Mouse (Mus musculus): ENCODE results near the gene Dram1. TPM values are rescaled to one million over a fixed set of nuclear protein-coding genes. Genes with fewer than 3 reads are reported as not detected.

The Dram1 gene
- polyA plus RNA-seq, 1 experiment from 2014 or later: 0.64 TPM

DNA sequence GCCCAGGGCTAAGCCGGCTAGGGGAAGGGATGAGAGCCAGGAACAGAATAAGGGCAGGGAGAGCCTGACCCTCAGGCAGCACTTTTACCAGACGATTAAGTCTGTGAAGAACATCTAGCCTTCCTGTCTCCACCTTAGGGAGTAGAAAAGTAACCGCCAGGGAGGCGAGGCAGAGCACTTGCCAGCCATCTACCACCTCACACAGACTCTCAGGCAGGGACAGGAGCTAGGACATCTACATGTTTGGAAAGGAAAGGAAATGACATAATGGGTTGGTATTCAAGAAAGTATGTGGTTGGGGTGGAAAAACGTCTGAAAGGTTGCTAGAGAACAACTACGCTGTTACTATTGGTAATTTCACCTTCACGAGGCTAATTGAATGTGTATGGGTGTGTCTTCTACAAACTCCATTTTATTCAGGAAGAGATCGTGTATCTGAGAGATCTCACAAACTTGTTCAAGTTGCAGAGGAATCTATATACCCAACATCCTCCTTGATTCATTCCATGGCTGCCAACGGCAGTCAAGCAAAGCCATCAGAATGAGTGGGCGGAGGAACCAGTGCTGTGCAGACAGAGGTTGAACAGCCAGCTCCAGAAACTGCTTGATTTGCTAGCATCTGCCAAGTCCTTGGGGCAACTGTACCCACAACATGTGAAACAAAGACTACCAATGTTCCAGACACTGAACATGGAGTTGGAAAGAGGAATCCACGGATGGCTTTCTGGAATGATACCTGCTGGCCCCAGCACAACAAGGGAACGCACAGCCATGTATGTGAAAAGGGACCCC lies 32.2 kb downstream of the Dram1 start:
- H3K27ac ChIP-seq (ENCODE audit: low read depth, low read length): no peak overlapping the region; the same call in 1 of the 2 replicates
- H3K4me1 ChIP-seq (ENCODE audit: control insufficient read depth, insufficient read depth, low read depth, low read length): no peaks in the 10 kb centered on the region
- no peak overlapping the region for H3K4me3 ChIP-seq (ENCODE audit: low read length)
- H3K4me2 ChIP-seq (ENCODE audit: low read length): no peak overlapping the region
- H3K27me3 ChIP-seq (replicated peaks; ENCODE audit: control insufficient read depth, insufficient read depth, low read length): no peaks in the 10 kb centered on the region
- no peak for ATAC-seq
- no peaks in the 10 kb centered on the region for H3K36me3 ChIP-seq (ENCODE audit: control insufficient read depth, insufficient read depth, low read length)
- WGBS: 83% methylated on average over 12 of the region's 12 CpGs
- no peaks in the 10 kb centered on the region for H3K9me3 ChIP-seq (ENCODE audit: control insufficient read depth, low read length)
- H3K9ac ChIP-seq (ENCODE audit: low read depth, low read length): no peak overlapping the region

DNA sequence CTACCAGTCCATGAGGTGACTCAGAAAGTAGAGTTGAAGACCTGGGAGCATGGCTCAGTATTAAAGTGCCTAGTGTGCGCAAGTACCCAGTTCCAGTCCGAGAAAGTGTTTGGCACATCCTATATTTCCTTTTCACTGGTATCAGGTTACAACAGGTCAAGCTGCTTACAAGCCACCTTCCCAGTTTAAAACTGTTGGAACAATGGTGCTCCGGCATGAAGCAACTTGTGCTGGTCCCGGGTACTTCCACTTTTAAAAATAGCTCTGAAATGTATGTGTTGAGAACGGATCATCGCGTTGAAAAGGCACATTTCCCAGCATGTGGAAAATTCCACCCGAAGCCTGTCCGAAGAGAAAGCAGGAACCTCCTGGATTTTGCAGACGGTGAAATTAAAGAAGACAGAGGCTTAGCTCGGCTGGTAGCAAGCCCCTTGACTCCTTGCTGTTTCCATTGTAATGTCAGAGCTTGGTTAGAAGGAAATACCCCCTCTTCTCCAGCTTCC lies 32.9 kb downstream of the Dram1 start:
- H3K36me3 ChIP-seq (ENCODE audit: control insufficient read depth, insufficient read depth, low read length): no peaks in the 10 kb centered on the region
- ATAC-seq: no peak
- no peaks in the 10 kb centered on the region for H3K9me3 ChIP-seq (ENCODE audit: control insufficient read depth, low read length)
- no peak overlapping the region; the same call in 1 of the 2 replicates for H3K27ac ChIP-seq (ENCODE audit: low read depth, low read length)
- H3K4me3 ChIP-seq (ENCODE audit: low read length): no peak overlapping the region
- WGBS: 69% methylated on average over 11 of the region's 11 CpGs
- no peak overlapping the region for H3K4me2 ChIP-seq (ENCODE audit: low read length)
- no peak overlapping the region for H3K9ac ChIP-seq (ENCODE audit: low read depth, low read length)
- no peaks in the 10 kb centered on the region for H3K27me3 ChIP-seq (replicated peaks; ENCODE audit: control insufficient read depth, insufficient read depth, low read length)
- H3K4me1 ChIP-seq (ENCODE audit: control insufficient read depth, insufficient read depth, low read depth, low read length): no peaks in the 10 kb centered on the region

DNA sequence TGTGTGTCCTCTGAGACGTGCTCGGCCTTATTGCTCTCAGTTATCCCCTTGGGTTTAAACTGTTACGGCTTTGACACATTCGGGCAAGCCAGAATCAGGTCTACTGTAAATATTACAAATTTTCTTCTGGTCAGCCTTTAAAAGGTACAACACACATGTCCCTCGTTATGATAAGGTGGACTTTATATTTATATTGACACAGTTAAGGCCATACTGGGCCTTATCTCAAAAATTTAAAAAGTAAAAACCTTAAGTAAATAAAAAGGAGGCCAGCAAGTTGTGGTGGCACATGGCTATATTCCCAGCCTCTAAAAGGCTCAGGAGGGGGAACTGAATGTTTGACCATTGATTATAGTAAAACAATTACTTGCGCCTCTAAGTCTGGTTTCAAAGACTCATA lies 37.5 kb downstream of the Dram1 start:
- Histone ChIP-seq H3K36me3 (ENCODE audit: control insufficient read depth, insufficient read depth, low read length) (no peaks in the 10 kb centered on the region), H3K27ac (ENCODE audit: low read depth, low read length) (no peak overlapping the region), H3K4me2 (ENCODE audit: low read length) (no peak overlapping the region), H3K9me3 (ENCODE audit: control insufficient read depth, low read length) (no peaks in the 10 kb centered on the region), H3K4me1 (ENCODE audit: control insufficient read depth, insufficient read depth, low read depth, low read length) (no peaks in the 10 kb centered on the region), H3K4me3 (ENCODE audit: low read length) (no peak overlapping the region), H3K9ac (ENCODE audit: low read depth, low read length) (no peak overlapping the region), H3K27me3 (replicated peaks; ENCODE audit: control insufficient read depth, insufficient read depth, low read length) (no peaks in the 10 kb centered on the region)
- WGBS: 92% methylated on average over 6 of the region's 6 CpGs
- ATAC-seq: no peak

DNA sequence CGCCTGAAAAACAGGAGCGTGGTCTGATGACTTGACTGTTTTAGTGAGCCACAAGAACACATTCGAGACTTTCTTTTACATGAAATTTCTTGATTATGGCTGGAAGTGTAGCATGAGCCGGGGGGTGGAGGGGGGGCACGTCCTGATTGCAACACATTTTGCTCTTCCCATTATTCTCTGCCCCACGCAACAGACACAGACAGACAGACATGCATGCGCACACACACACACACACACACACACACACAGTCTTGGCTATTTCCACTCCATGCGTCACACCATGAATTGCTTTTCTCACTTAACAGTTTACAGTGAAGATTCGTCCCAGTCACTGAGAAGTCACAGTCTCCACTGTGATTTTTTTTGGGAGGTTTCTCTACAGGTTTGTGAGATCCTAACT lies 38.2 kb downstream of the Dram1 start:
- 92% methylated on average over 9 of the region's 9 CpGs for WGBS
- Histone ChIP-seq H3K27me3 (replicated peaks; ENCODE audit: control insufficient read depth, insufficient read depth, low read length) (no peaks in the 10 kb centered on the region), H3K27ac (ENCODE audit: low read depth, low read length) (no peak overlapping the region), H3K4me1 (ENCODE audit: control insufficient read depth, insufficient read depth, low read depth, low read length) (no peaks in the 10 kb centered on the region), H3K4me3 (ENCODE audit: low read length) (no peak overlapping the region), H3K9me3 (ENCODE audit: control insufficient read depth, low read length) (no peaks in the 10 kb centered on the region), H3K4me2 (ENCODE audit: low read length) (no peak overlapping the region), H3K9ac (ENCODE audit: low read depth, low read length) (no peak overlapping the region), H3K36me3 (ENCODE audit: control insufficient read depth, insufficient read depth, low read length) (no peaks in the 10 kb centered on the region)
- ATAC-seq: no peak

DNA sequence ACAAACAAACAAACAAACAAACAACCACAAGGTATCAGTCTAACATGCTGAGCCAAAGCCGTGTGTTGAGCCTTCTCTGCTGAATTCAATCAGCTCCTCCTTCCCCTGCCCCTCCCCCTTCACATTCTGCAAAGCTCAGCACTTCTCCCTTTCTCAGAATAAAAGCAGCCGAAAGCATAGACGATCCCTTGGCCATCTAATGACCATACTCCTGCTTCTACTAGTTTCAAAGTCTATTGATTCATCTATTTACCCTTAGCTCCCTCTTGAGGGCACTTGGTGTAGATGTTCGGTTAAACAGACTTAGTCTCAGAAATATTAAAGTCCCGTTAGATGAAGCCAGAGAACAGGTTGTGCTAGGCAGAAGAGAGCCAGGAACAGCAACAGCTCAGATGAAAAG lies 48.2 kb downstream of the Dram1 start:
- H3K4me2 ChIP-seq (ENCODE audit: low read length): no peak overlapping the region
- H3K9ac ChIP-seq (ENCODE audit: low read depth, low read length): no peak overlapping the region
- no peak overlapping the region for H3K27ac ChIP-seq (ENCODE audit: low read depth, low read length)
- H3K4me1 ChIP-seq (ENCODE audit: control insufficient read depth, insufficient read depth, low read depth, low read length): no peaks in the 10 kb centered on the region
- no peaks in the 10 kb centered on the region for H3K27me3 ChIP-seq (replicated peaks; ENCODE audit: control insufficient read depth, insufficient read depth, low read length)
- 24% methylated on average over 5 of the region's 5 CpGs for WGBS
- no peak overlapping the region for H3K4me3 ChIP-seq (ENCODE audit: low read length)
- H3K36me3 ChIP-seq (ENCODE audit: control insufficient read depth, insufficient read depth, low read length): no peaks in the 10 kb centered on the region
- peak; percentile 63; the same call in 1 of the 2 replicates for ATAC-seq
- H3K9me3 ChIP-seq (ENCODE audit: control insufficient read depth, low read length): no peaks in the 10 kb centered on the region

DNA sequence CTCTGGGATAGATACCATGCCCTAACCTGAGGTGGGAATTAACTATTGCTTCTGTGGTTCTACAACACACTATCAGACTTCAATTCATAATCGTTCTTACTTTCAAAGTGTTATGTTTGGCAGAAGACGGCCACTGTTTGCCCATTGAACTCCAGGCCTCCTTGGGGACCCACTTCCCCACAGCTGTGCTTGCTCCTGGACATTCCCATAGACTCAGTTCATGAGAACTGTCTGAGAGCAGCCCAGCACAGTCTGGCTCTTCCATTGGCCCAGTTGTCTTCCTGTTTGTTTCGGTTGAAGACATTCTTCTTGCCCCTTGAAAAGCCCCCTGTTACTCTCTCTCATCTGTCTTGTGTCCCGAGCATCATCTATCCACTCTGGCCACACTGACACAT lies 50.8 kb downstream of the Dram1 start:
- H3K4me2 ChIP-seq (ENCODE audit: low read length): no peak overlapping the region
- no peaks in the 10 kb centered on the region for H3K4me1 ChIP-seq (ENCODE audit: control insufficient read depth, insufficient read depth, low read depth, low read length)
- ATAC-seq: no peak
- no peak overlapping the region for H3K4me3 ChIP-seq (ENCODE audit: low read length)
- no peaks in the 10 kb centered on the region for H3K36me3 ChIP-seq (ENCODE audit: control insufficient read depth, insufficient read depth, low read length)
- H3K9ac ChIP-seq (ENCODE audit: low read depth, low read length): no peak overlapping the region
- 61% methylated on average over 4 of the region's 4 CpGs for WGBS
- H3K27ac ChIP-seq (ENCODE audit: low read depth, low read length): no peak overlapping the region
- no peaks in the 10 kb centered on the region for H3K9me3 ChIP-seq (ENCODE audit: control insufficient read depth, low read length)
- H3K27me3 ChIP-seq (replicated peaks; ENCODE audit: control insufficient read depth, insufficient read depth, low read length): no peaks in the 10 kb centered on the region

DNA sequence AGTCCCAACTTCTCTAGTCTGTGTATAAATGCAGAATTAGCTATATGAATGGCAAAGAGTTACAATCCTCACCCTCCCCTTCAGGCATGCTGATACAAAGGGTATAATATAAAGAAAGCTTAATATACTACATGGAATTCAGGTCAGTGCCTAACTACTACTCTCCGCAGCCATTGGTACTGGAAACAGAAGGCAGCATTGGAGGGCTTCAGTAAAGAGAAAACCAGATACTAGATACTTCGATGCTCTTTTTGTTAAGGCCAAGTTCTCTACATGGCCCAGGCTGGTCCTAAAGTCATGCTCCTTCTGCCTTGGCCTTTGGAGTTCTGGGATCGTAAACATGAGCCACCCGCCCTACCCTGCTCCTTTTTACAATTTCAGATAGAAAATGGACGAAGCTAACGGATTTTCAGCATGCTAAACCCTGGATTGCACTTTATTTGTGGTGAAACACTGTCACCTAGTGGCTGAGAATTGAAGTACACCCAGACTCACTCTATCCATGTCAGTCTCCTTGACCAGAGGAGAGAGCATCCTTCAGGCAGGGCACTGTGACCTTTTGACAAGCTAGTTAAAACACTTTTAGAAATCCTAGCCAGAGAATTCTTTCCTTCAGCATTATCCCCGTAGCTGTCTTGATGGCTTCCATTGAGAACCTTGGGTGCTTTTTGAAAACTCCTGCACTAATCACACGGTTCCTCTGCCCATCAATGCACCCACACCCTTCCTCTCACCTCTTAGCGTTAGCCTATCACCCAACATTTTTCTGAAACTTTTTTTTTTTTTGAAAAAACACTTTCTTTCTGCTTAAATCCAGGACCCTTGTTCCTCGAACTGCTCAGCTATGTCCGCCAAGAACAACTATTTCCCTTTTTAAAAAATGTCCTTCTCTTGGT lies 51.5 kb downstream of the Dram1 start:
- Histone ChIP-seq H3K4me1 (ENCODE audit: control insufficient read depth, insufficient read depth, low read depth, low read length) (no peaks in the 10 kb centered on the region), H3K9ac (ENCODE audit: low read depth, low read length) (peak overlapping the region; percentile 47; the same call in 1 of the 2 replicates)

DNA sequence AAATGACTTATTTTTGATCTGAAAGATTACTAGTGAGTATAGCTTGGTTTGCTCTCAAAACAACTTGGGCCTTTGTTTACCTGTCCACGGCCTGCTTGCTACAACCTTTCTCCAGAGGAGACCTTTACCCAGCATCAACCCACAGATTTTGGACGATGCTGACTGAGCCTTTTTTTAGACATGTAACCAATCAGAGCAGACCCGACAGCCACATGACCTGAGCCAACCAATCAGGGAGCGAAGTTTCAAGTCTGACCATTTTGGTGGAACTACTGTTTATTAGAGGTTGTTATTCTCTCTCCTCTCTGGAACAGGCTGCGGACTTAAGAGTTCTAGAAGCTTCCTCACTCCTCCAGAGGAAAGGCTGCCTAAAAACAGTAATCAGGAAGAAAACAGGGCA lies 57.1 kb downstream of the Dram1 start:
- Histone ChIP-seq H3K4me1 (ENCODE audit: control insufficient read depth, insufficient read depth, low read depth, low read length) (no peaks in the 10 kb centered on the region), H3K36me3 (ENCODE audit: control insufficient read depth, insufficient read depth, low read length) (no peaks in the 10 kb centered on the region)

More for the DNA sequence above, 51.5 kb downstream of the Dram1 start:
- no peaks in the 10 kb centered on the region for H3K9me3 ChIP-seq (ENCODE audit: control insufficient read depth, low read length)
- H3K27me3 ChIP-seq (replicated peaks; ENCODE audit: control insufficient read depth, insufficient read depth, low read length): no peaks in the 10 kb centered on the region
- 49% methylated on average over 11 of the region's 11 CpGs for WGBS
- peak; percentile 94 for ATAC-seq
- no peak overlapping the region for H3K4me3 ChIP-seq (ENCODE audit: low read length)
- H3K4me2 ChIP-seq (ENCODE audit: low read length): peak overlapping the region; percentile 44
- no peak overlapping the region for H3K27ac ChIP-seq (ENCODE audit: low read depth, low read length)
- H3K36me3 ChIP-seq (ENCODE audit: control insufficient read depth, insufficient read depth, low read length): no peaks in the 10 kb centered on the region

More for the DNA sequence above, 57.1 kb downstream of the Dram1 start:
- no peak overlapping the region for H3K9ac ChIP-seq (ENCODE audit: low read depth, low read length)
- WGBS: 90% methylated on average over 5 of the region's 5 CpGs
- no peak overlapping the region for H3K27ac ChIP-seq (ENCODE audit: low read depth, low read length)
- ATAC-seq: no peak
- no peaks in the 10 kb centered on the region for H3K27me3 ChIP-seq (replicated peaks; ENCODE audit: control insufficient read depth, insufficient read depth, low read length)
- no peak overlapping the region for H3K4me2 ChIP-seq (ENCODE audit: low read length)
- no peak overlapping the region for H3K4me3 ChIP-seq (ENCODE audit: low read length)
- no peaks in the 10 kb centered on the region for H3K9me3 ChIP-seq (ENCODE audit: control insufficient read depth, low read length)

Measured in hindbrain, embryonic 16.5 days (tissue).